Comparison of ENCODE assay signal across 28 mouse cellular contexts in the genomic region with DNA sequence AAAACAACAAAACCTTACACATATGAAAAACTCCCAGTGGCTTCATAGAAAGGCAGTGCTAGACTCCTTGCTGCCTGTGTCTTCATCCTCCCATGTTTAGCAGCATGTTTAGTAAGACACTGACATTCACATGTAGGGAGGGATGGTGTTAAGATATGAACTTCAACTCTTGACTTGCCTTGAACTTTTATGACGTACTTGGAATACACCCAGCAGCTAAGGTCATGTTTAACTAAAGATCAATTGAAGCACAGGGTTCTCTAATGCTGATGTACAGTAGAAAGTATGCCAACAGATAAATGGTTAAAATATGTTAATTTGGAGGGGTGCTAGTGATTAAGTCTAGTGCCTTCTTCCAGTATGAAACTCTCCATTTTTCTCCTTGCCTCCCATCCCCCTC. TPM values are rescaled to one million over a fixed set of nuclear protein-coding genes. Genes with fewer than 3 reads are reported as not detected.
"Had no signal": no experiment of that assay in that cellular context is flagged by ENCODE, and none has a peak within 500 bp of the region (broad histone marks: within the 10 kb centered on the region; RNA-seq: fewer than 3 reads in every experiment).

No protein-coding gene starts in this region.

- H3K27ac ChIP-seq: embryonic facial prominence, embryonic 10.5 days; embryonic facial prominence, embryonic 12.5 days; embryonic facial prominence, embryonic 13.5 days; embryonic facial prominence, embryonic 15.5 days; forebrain, embryonic 10.5 days; forebrain, embryonic 12.5 days; forebrain, embryonic 13.5 days; forebrain, embryonic 15.5 days; gastrocnemius, adult 2 months; heart, adult 2 months had no signal

- H3K36me3 ChIP-seq: embryonic facial prominence, embryonic 10.5 days; embryonic facial prominence, embryonic 12.5 days; embryonic facial prominence, embryonic 13.5 days; embryonic facial prominence, embryonic 15.5 days; forebrain, embryonic 10.5 days; forebrain, embryonic 12.5 days; forebrain, embryonic 15.5 days had no signal

- H3K4me1 ChIP-seq: embryonic facial prominence, embryonic 12.5 days had no signal

- H3K9ac ChIP-seq: embryonic facial prominence, embryonic 12.5 days; embryonic facial prominence, embryonic 13.5 days; embryonic facial prominence, embryonic 15.5 days; forebrain, embryonic 12.5 days; forebrain, embryonic 13.5 days; forebrain, embryonic 15.5 days; forebrain, postnatal 0 days had no signal

- H3K4me3 ChIP-seq: embryonic facial prominence, embryonic 10.5 days; embryonic facial prominence, embryonic 12.5 days; embryonic facial prominence, embryonic 13.5 days; embryonic facial prominence, embryonic 15.5 days; erythroblast, embryonic 14.5 days; forebrain, embryonic 10.5 days; forebrain, embryonic 12.5 days; forebrain, embryonic 13.5 days; forebrain, embryonic 15.5 days; gastrocnemius, adult 2 months; heart, adult 2 months had no signal

- DNase-seq: cerebellum, adult 2 months; cerebellum, adult 8-10 months; cerebellum, adult 9-11 months; cerebellum, postnatal 10 days; cerebellum, postnatal 14 days; cerebellum, postnatal 36 days; embryo, embryonic 11 days; forebrain, postnatal 0 days; gastrocnemius, adult 2 months; gastrocnemius, postnatal 10 days; gastrocnemius, postnatal 14 days; gastrocnemius, postnatal 25 days; gastrocnemius, postnatal 36 days; heart, adult 11 months; heart, adult 18-20 months; heart, adult 2 months had no signal

RNA-seq across cellular contexts. Expression of a gene that starts 4.1 kb away (rescaled TPM):
- total RNA-seq: common myeloid progenitor, adult 5-6 weeks; granulocyte monocyte progenitor cell, adult 5-6 weeks had no signal
- polyA plus RNA-seq: erythroblast, embryonic 14.5 days; forebrain, embryonic 11.5 days had no signal
